Mouse (Mus musculus): ENCODE data around the gene Myo18b.

Gene Myo18b

GRCm38 (mm10) chr5:112747306-112747930, 148.7 kb downstream of the Myo18b start:
- no peak for DNase-seq (ENCODE audit: low spot score)

GRCm38 (mm10) chr5:112745176-112745575, 151.0 kb downstream of the Myo18b start:
- DNase-seq (ENCODE audit: low spot score), result no peak

- DNase-seq (ENCODE audit: low spot score), result no peak
These were observed 151.6 kb downstream of the Myo18b start for GRCm38 (mm10) chr5:112744571-112744970.

GRCm38 (mm10) chr5:112743121-112743520, 153.0 kb downstream of the Myo18b start:
- no peak for DNase-seq (ENCODE audit: low spot score)

- DNase-seq (ENCODE audit: low spot score), result peak; percentile 16
These were observed 155.5 kb downstream of the Myo18b start for GRCm38 (mm10) chr5:112740651-112741050.

GRCm38 (mm10) chr5:112735040-112735439, 161.1 kb downstream of the Myo18b start:
- DNase-seq (ENCODE audit: low spot score), result no peak

- DNase-seq (ENCODE audit: low spot score), result no peak
These were observed 165.6 kb downstream of the Myo18b start for GRCm38 (mm10) chr5:112730604-112731003.

GRCm38 (mm10) chr5:112728432-112728831, 167.7 kb downstream of the Myo18b start:
- DNase-seq (ENCODE audit: low spot score), result no peak

GRCm38 (mm10) chr5:112718655-112719306, 177.4 kb downstream of the Myo18b start:
- DNase-seq (ENCODE audit: low spot score), result peak; percentile 94

- DNase-seq (ENCODE audit: low spot score), result peak; percentile 9
These were observed 181.3 kb downstream of the Myo18b start for GRCm38 (mm10) chr5:112714679-112715446.

- no peak for DNase-seq (ENCODE audit: low spot score)
These were observed 186.3 kb downstream of the Myo18b start for GRCm38 (mm10) chr5:112709831-112710230.

GRCm38 (mm10) chr5:112708441-112708840, 187.7 kb downstream of the Myo18b start:
- no peak for DNase-seq (ENCODE audit: low spot score)

GRCm38 (mm10) chr5:112707478-112707877, 188.7 kb downstream of the Myo18b start:
- no peak for DNase-seq (ENCODE audit: low spot score)

GRCm38 (mm10) chr5:112700794-112701193, 195.4 kb downstream of the Myo18b start:
- no peak for DNase-seq (ENCODE audit: low spot score)

GRCm38 (mm10) chr5:112696683-112697082, 199.5 kb downstream of the Myo18b start:
- DNase-seq (ENCODE audit: low spot score), result no peak

GRCm38 (mm10) chr5:112695254-112695711, 200.9 kb downstream of the Myo18b start:
- peak; percentile 27 for DNase-seq (ENCODE audit: low spot score)

- no peak for DNase-seq (ENCODE audit: low spot score)
These were observed 202.8 kb downstream of the Myo18b start for GRCm38 (mm10) chr5:112693286-112693849.

- no peak for DNase-seq (ENCODE audit: low spot score)
These were observed 208.9 kb downstream of the Myo18b start for GRCm38 (mm10) chr5:112687100-112687818.

- DNase-seq (ENCODE audit: low spot score), result no peak
These were observed 209.7 kb downstream of the Myo18b start for GRCm38 (mm10) chr5:112686309-112687099.

- DNase-seq (ENCODE audit: low spot score), result no peak
These were observed 216.9 kb downstream of the Myo18b start for GRCm38 (mm10) chr5:112679251-112679650.

- no peak for DNase-seq (ENCODE audit: low spot score)
These were observed 218.0 kb downstream of the Myo18b start for GRCm38 (mm10) chr5:112678153-112678552.
